Mouse (Mus musculus) midbrain, embryonic 15.5 days (tissue): ENCODE measurements around the gene Ccdc24. TPM values are rescaled to one million over a fixed set of nuclear protein-coding genes. Genes with fewer than 3 reads are reported as not detected.
A peak's percentile ranks its signal among the peaks of the same experiment; 100 is the strongest.

Source experiments
- ATAC-seq: fragments of 200-750 bp; cut with Nextera tagmentation; replicated peaks from 2 replicates; pipeline ENCODE4 v1.8.0; 2017; ENCODE audit warnings: moderate TSS enrichment
- H3K27ac ChIP-seq: fragments of 300-500 bp; sonication (generic); 2 replicates; pipeline ENCODE4 v1.5.1; 2015; ENCODE audit warnings: mild to moderate bottlenecking, inconsistent platforms
- H3K27me3 ChIP-seq: fragments of 300-500 bp; sonication (generic); replicated peaks from 2 replicates; pipeline ENCODE4 v1.6.1; 2015; ENCODE audit warnings: inconsistent platforms
- H3K36me3 ChIP-seq: fragments of 300-500 bp; sonication (generic); replicated peaks from 2 replicates; pipeline ENCODE4 v1.6.1; 2015; ENCODE audit warnings: inconsistent platforms
- H3K4me1 ChIP-seq: fragments of 300-500 bp; sonication (generic); 2 replicates; pipeline ENCODE4 v1.6.1; 2015; ENCODE audit warnings: inconsistent platforms
- H3K4me2 ChIP-seq: fragments of 300-500 bp; sonication (generic); 2 replicates; pipeline ENCODE4 v1.6.1; 2015; ENCODE audit warnings: inconsistent platforms, mild to moderate bottlenecking, moderate library complexity
- H3K4me3 ChIP-seq: fragments of 300-500 bp; sonication (generic); 2 replicates; pipeline ENCODE4 v1.5.1; 2015; ENCODE audit warnings: mild to moderate bottlenecking, inconsistent platforms
- H3K9ac ChIP-seq: fragments of 300-500 bp; sonication (generic); 2 replicates; pipeline ENCODE4 v1.6.1; 2015; ENCODE audit warnings: mild to moderate bottlenecking, inconsistent platforms
- H3K9me3 ChIP-seq: fragments of 300-500 bp; sonication (generic); 2 replicates; pipeline ENCODE4 v1.6.1; 2016; ENCODE audit warnings: inconsistent platforms
- WGBS: fragments of 180-500 bp; shearing (Covaris S2); methylation state at CpG from one replicate; pipeline ENCODE4 v1.1.7; 2015; ENCODE audit warnings: mixed read lengths; 5-methylcytosine and 5-hydroxymethylcytosine counted together
- polyA plus RNA-seq: library from polyadenylated mRNA; unstranded; fragments of >200 nt; fragmentation: Nextera tagmentation; extraction: Ambion mirVana; gene quantifications from 2 replicates; pipeline ENCODE4 v1.2.1, GENCODE M21; 2015

Gene Ccdc24
- polyA plus RNA-seq, 1 experiment from 2014 or later, result 3.2 TPM

- Histone ChIP-seq H3K4me2 (no peak overlapping the region), H3K27me3 (no peaks in the 10 kb centered on the region), H3K4me1 (peaks cover 40% of the 10 kb centered on the region), H3K36me3 (peaks cover 13% of the 10 kb centered on the region; the same call in 1 of the 2 replicates), H3K9ac (no peak overlapping the region), H3K9me3 (no peaks in the 10 kb centered on the region), H3K27ac (no peak overlapping the region), H3K4me3 (no peak overlapping the region)
- ATAC-seq, result no peak
- 95% methylated on average over 15 of the region's 15 CpGs for WGBS
Observed at GRCm38 (mm10) chr4:117889471-117889870, 17.1 kb upstream of the Ccdc24 start.

- WGBS, result 76% methylated on average over 2 of the region's 2 CpGs
- H3K4me3 ChIP-seq, result peak overlapping the region; percentile 69
- H3K9ac ChIP-seq, result peak overlapping the region; percentile 23; the same call in 1 of the 2 replicates
Observed at GRCm38 (mm10) chr4:117887920-117888319, 15.6 kb upstream of the Ccdc24 start.

GRCm38 (mm10) chr4:117887133-117887532 is 14.8 kb upstream of the Ccdc24 start, which contains the start of gene Atp6v0b:
TSS of gene Atp6v0b (minus strand) at chr4:117887333.
- Histone ChIP-seq H3K36me3 (peaks cover 8% of the 10 kb centered on the region; the same call in 1 of the 2 replicates), H3K9me3 (no peaks in the 10 kb centered on the region), H3K9ac (peak within 1 kb of the TSS; percentile 84), H3K4me3 (peak within 1 kb of the TSS; percentile 69), H3K27me3 (no peaks in the 10 kb centered on the region), H3K4me2 (peak within 1 kb of the TSS; percentile 82), H3K4me1 (peaks cover 55% of the 10 kb centered on the region), H3K27ac (peak within 1 kb of the TSS; percentile 67)
- WGBS, result 2% methylated on average over 37 of the region's 37 CpGs
- ATAC-seq, result peak; percentile 85

More at GRCm38 (mm10) chr4:117887920-117888319, 15.6 kb upstream of the Ccdc24 start:
- Histone ChIP-seq H3K4me2 (peak overlapping the region; percentile 82), H3K27ac (no peak overlapping the region), H3K9me3 (no peaks in the 10 kb centered on the region), H3K36me3 (peaks cover 8% of the 10 kb centered on the region; the same call in 1 of the 2 replicates), H3K27me3 (no peaks in the 10 kb centered on the region), H3K4me1 (peaks cover 50% of the 10 kb centered on the region)
- ATAC-seq, result no peak

GRCm38 (mm10) chr4:117886644-117887043 is 14.3 kb upstream of the Ccdc24 start:
- H3K9me3 ChIP-seq, result no peaks in the 10 kb centered on the region
- peaks cover 8% of the 10 kb centered on the region; the same call in 1 of the 2 replicates for H3K36me3 ChIP-seq
- peaks cover 57% of the 10 kb centered on the region for H3K4me1 ChIP-seq
- ATAC-seq, result peak; percentile 3
- H3K4me3 ChIP-seq, result peak overlapping the region; percentile 69
- peak overlapping the region; percentile 67; the same call in 1 of the 2 replicates for H3K27ac ChIP-seq
- peak overlapping the region; percentile 84 for H3K9ac ChIP-seq
- WGBS, result 2% methylated on average over 24 of the region's 24 CpGs
- no peaks in the 10 kb centered on the region for H3K27me3 ChIP-seq
- peak overlapping the region; percentile 82 for H3K4me2 ChIP-seq

GRCm38 (mm10) chr4:117885994-117886393 is 13.6 kb upstream of the Ccdc24 start:
- Histone ChIP-seq H3K9ac (no peak overlapping the region), H3K4me1 (peaks cover 58% of the 10 kb centered on the region), H3K4me3 (peak overlapping the region; percentile 69), H3K36me3 (peaks cover 8% of the 10 kb centered on the region; the same call in 1 of the 2 replicates), H3K9me3 (no peaks in the 10 kb centered on the region), H3K27me3 (no peaks in the 10 kb centered on the region), H3K27ac (no peak overlapping the region), H3K4me2 (peak overlapping the region; percentile 82)
- no peak for ATAC-seq
- 80% methylated on average over 9 of the region's 9 CpGs for WGBS

GRCm38 (mm10) chr4:117885093-117885492 is 12.7 kb upstream of the Ccdc24 start:
- Histone ChIP-seq H3K9me3 (no peaks in the 10 kb centered on the region), H3K27ac (no peak overlapping the region), H3K4me1 (peaks cover 61% of the 10 kb centered on the region), H3K9ac (no peak overlapping the region), H3K36me3 (peaks cover 12% of the 10 kb centered on the region; the same call in 1 of the 2 replicates), H3K27me3 (no peaks in the 10 kb centered on the region), H3K4me3 (no peak overlapping the region), H3K4me2 (no peak overlapping the region)
- no peak for ATAC-seq
- WGBS, result 94% methylated on average over 10 of the region's 10 CpGs

GRCm38 (mm10) chr4:117884146-117884545 is 11.8 kb upstream of the Ccdc24 start:
- peaks cover 67% of the 10 kb centered on the region for H3K4me1 ChIP-seq
- H3K36me3 ChIP-seq, result peaks cover 12% of the 10 kb centered on the region; the same call in 1 of the 2 replicates
- ATAC-seq, result no peak
- peak overlapping the region; percentile 91 for H3K4me2 ChIP-seq
- no peaks in the 10 kb centered on the region for H3K9me3 ChIP-seq
- no peaks in the 10 kb centered on the region for H3K27me3 ChIP-seq
- peak overlapping the region; percentile 88; the same call in 1 of the 2 replicates for H3K9ac ChIP-seq
- 92% methylated on average over 1 of the region's 1 CpGs for WGBS
- H3K27ac ChIP-seq, result no peak overlapping the region
- H3K4me3 ChIP-seq, result peak overlapping the region; percentile 88

GRCm38 (mm10) chr4:117882701-117883691 is 10.6 kb upstream of the Ccdc24 start, which contains the start of gene B4galt2:
TSS of gene B4galt2 (minus strand) at chr4:117883487.
- Histone ChIP-seq H3K27ac (peak within 1 kb of the TSS; percentile 86), H3K4me3 (peak within 1 kb of the TSS; percentile 88), H3K9me3 (no peaks in the 10 kb centered on the region), H3K9ac (peak within 1 kb of the TSS; percentile 88), H3K4me1 (peaks cover 67% of the 10 kb centered on the region), H3K4me2 (peak within 1 kb of the TSS; percentile 91), H3K27me3 (no peaks in the 10 kb centered on the region), H3K36me3 (peaks cover 15% of the 10 kb centered on the region; the same call in 1 of the 2 replicates)
- WGBS, result under 1% methylated on average over 76 of the region's 103 CpGs
- ATAC-seq, result peak; percentile 38

GRCm38 (mm10) chr4:117878703-117879102 is 6.3 kb upstream of the Ccdc24 start:
- 82% methylated on average over 5 of the region's 5 CpGs for WGBS
- no peaks in the 10 kb centered on the region for H3K9me3 ChIP-seq
- no peak overlapping the region for H3K9ac ChIP-seq
- H3K36me3 ChIP-seq, result peaks cover 25% of the 10 kb centered on the region
- no peak overlapping the region for H3K4me3 ChIP-seq
- H3K27me3 ChIP-seq, result no peaks in the 10 kb centered on the region
- H3K27ac ChIP-seq, result no peak overlapping the region
- H3K4me1 ChIP-seq, result peaks cover 34% of the 10 kb centered on the region
- ATAC-seq, result no peak
- H3K4me2 ChIP-seq, result no peak overlapping the region

GRCm38 (mm10) chr4:117878301-117878700 is 5.9 kb upstream of the Ccdc24 start:
- Histone ChIP-seq H3K36me3 (peaks cover 29% of the 10 kb centered on the region), H3K9me3 (no peaks in the 10 kb centered on the region), H3K9ac (no peak overlapping the region), H3K4me3 (no peak overlapping the region), H3K27me3 (no peaks in the 10 kb centered on the region), H3K4me1 (peaks cover 31% of the 10 kb centered on the region), H3K27ac (no peak overlapping the region), H3K4me2 (no peak overlapping the region)
- no peak for ATAC-seq
- WGBS, result 76% methylated on average over 10 of the region's 10 CpGs

- no peak for ATAC-seq
- H3K9ac ChIP-seq, result no peak overlapping the region
- H3K4me1 ChIP-seq, result peaks cover 6% of the 10 kb centered on the region
- H3K27me3 ChIP-seq, result no peaks in the 10 kb centered on the region
- 90% methylated on average over 9 of the region's 9 CpGs for WGBS
- H3K27ac ChIP-seq, result no peak overlapping the region
- H3K36me3 ChIP-seq, result peaks cover 25% of the 10 kb centered on the region
- H3K9me3 ChIP-seq, result no peaks in the 10 kb centered on the region
- no peak overlapping the region for H3K4me3 ChIP-seq
- H3K4me2 ChIP-seq, result no peak overlapping the region
Observed at GRCm38 (mm10) chr4:117873615-117874014, 1.3 kb upstream of the Ccdc24 start.

- Histone ChIP-seq H3K9ac (no peak overlapping the region), H3K27ac (no peak overlapping the region), H3K9me3 (no peaks in the 10 kb centered on the region), H3K36me3 (peaks cover 15% of the 10 kb centered on the region), H3K4me3 (no peak overlapping the region), H3K4me1 (peaks cover 13% of the 10 kb centered on the region), H3K4me2 (no peak overlapping the region), H3K27me3 (no peaks in the 10 kb centered on the region)
- no peak for ATAC-seq
- 70% methylated on average over 7 of the region's 7 CpGs for WGBS
Observed at GRCm38 (mm10) chr4:117871787-117872186, 570 bp downstream of the Ccdc24 start.
